Mouse (Mus musculus) urinary bladder, postnatal 0 days (tissue): Measurements from ENCODE around the gene Nsun2. TPM values are rescaled to one million over a fixed set of nuclear protein-coding genes. Genes with fewer than 3 reads are reported as not detected.

Experiments
- polyA plus RNA-seq: library from polyadenylated mRNA; unstranded; fragments of >200 nt; fragmentation: Nextera tagmentation; extraction: Ambion mirVana; gene quantifications from 2 replicates; pipeline ENCODE4 v1.2.1, GENCODE M21; 2015

The Nsun2 gene
- polyA plus RNA-seq, result 62.4 and 68.8 TPM in 2 replicates

GRCm38 (mm10) chr13:69533405-69534333 is at the start of gene Nsun2:
Nsun2 (plus strand) TSS chr13:69533746.

GRCm38 (mm10) chr13:69534334-69534653 is 748 bp downstream of the Nsun2 start, which contains the start of gene Tent4a:
Tent4a (minus strand) TSS chr13:69534617.

GRCm38 (mm10) chr13:69611398-69612174 is 78.0 kb downstream of the Nsun2 start, which contains the start of gene Srd5a1:
Srd5a1 (minus strand) TSS chr13:69611442.

Other genes with a start within 250 kb of the Nsun2 start
- gene Tent4a, start 871 bp downstream of the Nsun2 start, polyA plus RNA-seq, result 2.9 TPM in 2 replicates
- gene Srd5a1, start 77.7 kb downstream of the Nsun2 start, polyA plus RNA-seq, result 122 and 124 TPM in 2 replicates
- 0.06 and 0.08 TPM in 2 replicates for gene Ube2ql1, start 206.1 kb downstream of the Nsun2 start, polyA plus RNA-seq